Mouse (Mus musculus) lung, adult 2 months (tissue): ENCODE measurements around the gene Rai1.

Experiments used
- CTCF ChIP-seq: fragments of 200-500 bp; IDR thresholded peaks from 2 replicates; pipeline ENCODE4 v1.5.1; 2011; ENCODE audit warnings: mild to moderate bottlenecking, low read length, control low read depth; ENCODE audit not compliant: insufficient read depth
- POLR2A ChIP-seq: fragments of 200-500 bp; IDR thresholded peaks from 2 replicates; pipeline ENCODE4 v1.6.1; 2011; ENCODE audit warnings: low read depth, mild to moderate bottlenecking, control low read depth, low read length, borderline replicate concordance; ENCODE audit errors: extremely low read depth

DNA sequence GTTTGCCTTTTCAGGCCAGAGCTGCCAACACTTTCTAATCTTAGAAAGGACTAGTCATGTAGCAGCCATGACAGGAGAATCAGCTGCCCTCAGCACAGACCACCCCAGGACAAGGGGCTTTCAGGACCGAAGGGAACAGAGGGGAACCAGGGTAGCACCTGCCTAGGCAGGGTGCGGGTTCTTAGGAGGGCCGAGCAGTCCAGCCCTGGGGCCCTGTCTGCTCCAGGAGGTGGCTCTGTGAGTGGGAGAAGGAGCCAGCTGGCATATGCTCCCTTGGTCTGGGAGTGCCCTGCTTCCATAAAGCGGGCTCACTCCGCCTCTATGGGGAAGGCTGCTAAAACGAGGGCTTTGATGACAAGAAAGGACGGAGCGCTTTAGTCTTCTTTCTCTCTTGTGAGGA is 128.4 kb downstream of the Rai1 start:
- TF ChIP-seq POLR2A (no peak), CTCF (no peak)
